18 mouse cellular contexts compared by ENCODE assay signal in the genomic region with DNA sequence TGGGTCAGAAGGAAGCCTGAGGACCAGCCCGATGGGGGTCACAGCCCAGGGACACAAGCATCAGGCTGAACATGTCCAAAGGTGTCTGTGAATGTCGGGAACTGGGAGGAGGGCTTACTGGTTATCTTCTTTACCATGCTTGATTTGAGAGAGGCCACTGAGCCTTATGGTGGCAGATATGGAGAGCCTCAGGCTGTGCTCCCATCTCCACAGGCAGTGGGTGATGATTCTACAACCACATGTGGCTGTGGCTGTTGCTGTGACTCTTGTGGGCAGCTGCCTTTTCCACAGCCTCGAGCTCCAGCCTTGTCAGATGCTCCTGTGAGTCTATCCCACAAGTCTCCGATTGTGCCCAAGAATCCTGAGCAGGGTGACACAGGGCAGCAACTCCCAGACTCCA.
"Had no signal": no experiment of that assay in that cellular context is flagged by ENCODE, and none has a peak within 500 bp of the region (broad histone marks: within the 10 kb centered on the region; RNA-seq: fewer than 3 reads in every experiment).

No protein-coding gene starts in this region.

- DNase-seq: lung, adult 18-20 months; lung, embryonic 14.5 days; lung, postnatal 10 days; lung, postnatal 4 days; retina, postnatal 1 day; right cerebral cortex, adult 18-20 months; right cerebral cortex, postnatal 25 days; right cerebral cortex, postnatal 4 days; spleen, adult 18-20 months; thymus, adult 18-20 months; thymus, postnatal 14 days; thymus, postnatal 36 days had no signal

- ATAC-seq: midbrain, embryonic 13.5 days; midbrain, embryonic 15.5 days had no signal

- H3K4me3 ChIP-seq: midbrain, embryonic 13.5 days; midbrain, embryonic 15.5 days; myocyte; neural tube, embryonic 13.5 days; neural tube, embryonic 15.5 days had no signal

- H3K4me2 ChIP-seq: lung, embryonic 14.5 days; midbrain, embryonic 11.5 days; midbrain, embryonic 13.5 days; midbrain, embryonic 15.5 days; neural tube, embryonic 13.5 days; neural tube, embryonic 15.5 days had no signal

- H3K9me3 ChIP-seq: midbrain, embryonic 13.5 days; midbrain, embryonic 15.5 days; neural tube, embryonic 13.5 days; neural tube, embryonic 15.5 days had no signal

- H3K36me3 ChIP-seq: midbrain, embryonic 13.5 days; midbrain, embryonic 15.5 days; neural tube, embryonic 13.5 days; neural tube, embryonic 15.5 days had no signal

- H3K27ac ChIP-seq: midbrain, embryonic 13.5 days; midbrain, embryonic 15.5 days; neural tube, embryonic 13.5 days; neural tube, embryonic 15.5 days had no signal

- H3K9ac ChIP-seq: lung, embryonic 14.5 days; midbrain, embryonic 13.5 days; midbrain, embryonic 15.5 days; neural tube, embryonic 13.5 days; neural tube, embryonic 15.5 days had no signal
